Mouse (Mus musculus) erythroblast, adult 5-6 weeks (primary cell): Measurements from ENCODE around the gene Klhl2. TPM values are rescaled to one million over a fixed set of nuclear protein-coding genes. Genes with fewer than 3 reads are reported as not detected.

Source experiments
- ATAC-seq: replicated peaks from 2 replicates; pipeline ENCODE4 v1.8.0; 2016; ENCODE audit warnings: moderate number of reproducible peaks, mild to moderate bottlenecking, moderate TSS enrichment, inconsistent platforms; ENCODE audit not compliant: poor library complexity, low FRiP score, severe bottlenecking
- total RNA-seq, 2 experiments: library from RNA; stranded (forward) in 1 of 2; stranded (reverse) in 1 of 2; fragments of 150-400 nt in 1 of 2; fragments of 200-764, 138-1000 nt in 1 of 2; gene quantifications; 2 replicates each; pipeline versions ENCODE4 v1.2.3 to v1.2.4; 2015 to 2017; ENCODE audit warnings: low replicate concordance in 2 of 2

The Klhl2 gene
- total RNA-seq, 2 experiments from 2014 or later, result 3.6 to 5.0 TPM

- ATAC-seq, result no peak
These were observed 17.2 kb downstream of the Klhl2 start for GRCm38 (mm10) chr8:64832581-64833135.

- no peak for ATAC-seq
These were observed 18.2 kb downstream of the Klhl2 start for GRCm38 (mm10) chr8:64831656-64832055.

GRCm38 (mm10) chr8:64829921-64830320 is 19.9 kb downstream of the Klhl2 start:
- ATAC-seq, result no peak

GRCm38 (mm10) chr8:64829391-64829790 is 20.4 kb downstream of the Klhl2 start:
- no peak for ATAC-seq

- ATAC-seq, result no peak
These were observed 21.4 kb downstream of the Klhl2 start for GRCm38 (mm10) chr8:64828466-64828865.

- no peak for ATAC-seq
These were observed 22.5 kb downstream of the Klhl2 start for GRCm38 (mm10) chr8:64827356-64827755.

- no peak for ATAC-seq
These were observed 23.4 kb downstream of the Klhl2 start for GRCm38 (mm10) chr8:64826461-64826860.

- no peak for ATAC-seq
These were observed 25.9 kb downstream of the Klhl2 start for GRCm38 (mm10) chr8:64823905-64824304.

GRCm38 (mm10) chr8:64820940-64821339 is 28.9 kb downstream of the Klhl2 start:
- no peak for ATAC-seq

GRCm38 (mm10) chr8:64811790-64812189 is 38.0 kb downstream of the Klhl2 start:
- ATAC-seq, result no peak

- ATAC-seq, result no peak
These were observed 38.7 kb downstream of the Klhl2 start for GRCm38 (mm10) chr8:64811083-64811482.

- ATAC-seq, result no peak
These were observed 43.3 kb downstream of the Klhl2 start for GRCm38 (mm10) chr8:64806558-64806957.

- no peak for ATAC-seq
These were observed 44.8 kb downstream of the Klhl2 start for GRCm38 (mm10) chr8:64804971-64805370.

- no peak for ATAC-seq
These were observed 50.5 kb downstream of the Klhl2 start for GRCm38 (mm10) chr8:64799306-64799705.

- no peak for ATAC-seq
These were observed 51.3 kb downstream of the Klhl2 start for GRCm38 (mm10) chr8:64798503-64798902.

- no peak for ATAC-seq
These were observed 52.1 kb downstream of the Klhl2 start for GRCm38 (mm10) chr8:64797751-64798150.

GRCm38 (mm10) chr8:64791250-64791881 is 58.5 kb downstream of the Klhl2 start:
- ATAC-seq, result no peak

GRCm38 (mm10) chr8:64790418-64790817 is 59.4 kb downstream of the Klhl2 start:
- no peak for ATAC-seq

GRCm38 (mm10) chr8:64788715-64789114 is 61.1 kb downstream of the Klhl2 start:
- no peak for ATAC-seq

GRCm38 (mm10) chr8:64786801-64787200 is 63.0 kb downstream of the Klhl2 start:
- ATAC-seq, result no peak

- no peak for ATAC-seq
These were observed 65.6 kb downstream of the Klhl2 start for GRCm38 (mm10) chr8:64784235-64784634.

GRCm38 (mm10) chr8:64781947-64782346 is 67.9 kb downstream of the Klhl2 start:
- no peak for ATAC-seq
